Mouse (Mus musculus): ENCODE data around the gene Rasl11b. TPM values are rescaled to one million over a fixed set of nuclear protein-coding genes. Genes with fewer than 3 reads are reported as not detected.

Rasl11b gene
- polyA plus RNA-seq, 1 experiment from 2014 or later, result 26.6 TPM

- DNase-seq (ENCODE audit: low spot score) (peak; percentile 89), ATAC-seq (peak; percentile 94)
- Histone ChIP-seq H3K4me3 (ENCODE audit: low read depth, low read length) (no peak overlapping the region), H3K9ac (ENCODE audit: low read length) (peak overlapping the region; percentile 35; the same call in 1 of the 2 replicates), H3K4me2 (ENCODE audit: low read length) (peak overlapping the region; percentile 41), H3K4me1 (ENCODE audit: control insufficient read depth, insufficient read depth, low read length) (peaks cover 6% of the 10 kb centered on the region), H3K36me3 (ENCODE audit: control insufficient read depth, insufficient read depth, low read length) (no peaks in the 10 kb centered on the region), H3K9me3 (replicated peaks; ENCODE audit: control insufficient read depth, low read length) (no peaks in the 10 kb centered on the region), H3K27me3 (replicated peaks; ENCODE audit: control insufficient read depth, insufficient read depth, low read length) (no peaks in the 10 kb centered on the region), H3K27ac (ENCODE audit: low read depth, low read length) (no peak overlapping the region)
- 17% methylated on average over 15 of the region's 15 CpGs for WGBS
Measured at GRCm38 (mm10) chr5:74161297-74161926, 33.7 kb upstream of the Rasl11b start.

GRCm38 (mm10) chr5:74162013-74162412, 33.1 kb upstream of the Rasl11b start:
- Histone ChIP-seq H3K4me3 (ENCODE audit: low read depth, low read length) (no peak overlapping the region), H3K36me3 (ENCODE audit: control insufficient read depth, insufficient read depth, low read length) (no peaks in the 10 kb centered on the region), H3K4me1 (ENCODE audit: control insufficient read depth, insufficient read depth, low read length) (peaks cover 6% of the 10 kb centered on the region), H3K27me3 (replicated peaks; ENCODE audit: control insufficient read depth, insufficient read depth, low read length) (no peaks in the 10 kb centered on the region), H3K9ac (ENCODE audit: low read length) (peak overlapping the region; percentile 35; the same call in 1 of the 2 replicates), H3K27ac (ENCODE audit: low read depth, low read length) (no peak overlapping the region), H3K4me2 (ENCODE audit: low read length) (peak overlapping the region; percentile 41), H3K9me3 (replicated peaks; ENCODE audit: control insufficient read depth, low read length) (no peaks in the 10 kb centered on the region)
- 43% methylated on average over 3 of the region's 3 CpGs for WGBS
- DNase-seq (ENCODE audit: low spot score), result no peak
- no peak for ATAC-seq

GRCm38 (mm10) chr5:74163141-74163540, 31.9 kb upstream of the Rasl11b start:
- Histone ChIP-seq H3K4me3 (ENCODE audit: low read depth, low read length) (no peak overlapping the region), H3K4me1 (ENCODE audit: control insufficient read depth, insufficient read depth, low read length) (peaks cover 6% of the 10 kb centered on the region), H3K9ac (ENCODE audit: low read length) (no peak overlapping the region), H3K4me2 (ENCODE audit: low read length) (no peak overlapping the region), H3K27me3 (replicated peaks; ENCODE audit: control insufficient read depth, insufficient read depth, low read length) (no peaks in the 10 kb centered on the region), H3K36me3 (ENCODE audit: control insufficient read depth, insufficient read depth, low read length) (no peaks in the 10 kb centered on the region), H3K27ac (ENCODE audit: low read depth, low read length) (no peak overlapping the region), H3K9me3 (replicated peaks; ENCODE audit: control insufficient read depth, low read length) (no peaks in the 10 kb centered on the region)
- no peak for DNase-seq (ENCODE audit: low spot score)
- no peak for ATAC-seq
- 85% methylated on average over 6 of the region's 6 CpGs for WGBS

- Histone ChIP-seq H3K36me3 (ENCODE audit: control insufficient read depth, insufficient read depth, low read length) (no peaks in the 10 kb centered on the region), H3K4me2 (ENCODE audit: low read length) (no peak overlapping the region), H3K9ac (ENCODE audit: low read length) (no peak overlapping the region), H3K4me3 (ENCODE audit: low read depth, low read length) (no peak overlapping the region), H3K27me3 (replicated peaks; ENCODE audit: control insufficient read depth, insufficient read depth, low read length) (no peaks in the 10 kb centered on the region), H3K9me3 (replicated peaks; ENCODE audit: control insufficient read depth, low read length) (no peaks in the 10 kb centered on the region), H3K27ac (ENCODE audit: low read depth, low read length) (no peak overlapping the region), H3K4me1 (ENCODE audit: control insufficient read depth, insufficient read depth, low read length) (peaks cover 6% of the 10 kb centered on the region)
- no peak for ATAC-seq
- 89% methylated on average over 7 of the region's 7 CpGs for WGBS
- DNase-seq (ENCODE audit: low spot score), result no peak
Measured at GRCm38 (mm10) chr5:74164547-74164946, 30.5 kb upstream of the Rasl11b start.

DNA sequence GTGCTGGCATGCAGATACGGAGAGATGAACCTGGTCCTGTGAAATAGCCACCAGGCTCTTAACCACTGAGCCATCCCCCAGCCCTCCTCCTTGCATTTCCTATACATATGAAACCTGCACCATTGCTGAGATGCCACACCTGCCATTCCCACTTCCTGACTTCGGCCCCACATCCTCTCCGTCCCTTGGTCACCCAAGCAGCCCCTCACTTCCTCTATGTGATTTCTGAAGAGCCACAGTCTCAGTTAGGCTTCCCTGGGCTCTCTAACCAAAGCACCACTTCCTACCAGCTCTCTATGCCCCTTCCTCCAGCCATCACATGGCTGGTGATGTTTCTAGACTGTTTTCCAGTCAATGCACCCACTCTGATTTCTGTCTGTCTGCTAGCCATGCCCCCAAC, 28.4 kb upstream of the Rasl11b start:
- Histone ChIP-seq H3K27me3 (replicated peaks; ENCODE audit: control insufficient read depth, insufficient read depth, low read length) (no peaks in the 10 kb centered on the region), H3K36me3 (ENCODE audit: control insufficient read depth, insufficient read depth, low read length) (no peaks in the 10 kb centered on the region), H3K4me2 (ENCODE audit: low read length) (no peak overlapping the region), H3K27ac (ENCODE audit: low read depth, low read length) (no peak overlapping the region), H3K9ac (ENCODE audit: low read length) (no peak overlapping the region), H3K9me3 (replicated peaks; ENCODE audit: control insufficient read depth, low read length) (no peaks in the 10 kb centered on the region), H3K4me1 (ENCODE audit: control insufficient read depth, insufficient read depth, low read length) (peaks cover 3% of the 10 kb centered on the region), H3K4me3 (ENCODE audit: low read depth, low read length) (no peak overlapping the region)
- ATAC-seq, result no peak
- 89% methylated on average over 3 of the region's 3 CpGs for WGBS
- DNase-seq (ENCODE audit: low spot score), result no peak

- Histone ChIP-seq H3K27me3 (replicated peaks; ENCODE audit: control insufficient read depth, insufficient read depth, low read length) (no peaks in the 10 kb centered on the region), H3K9me3 (replicated peaks; ENCODE audit: control insufficient read depth, low read length) (no peaks in the 10 kb centered on the region), H3K36me3 (ENCODE audit: control insufficient read depth, insufficient read depth, low read length) (no peaks in the 10 kb centered on the region), H3K4me3 (ENCODE audit: low read depth, low read length) (no peak overlapping the region), H3K27ac (ENCODE audit: low read depth, low read length) (no peak overlapping the region), H3K9ac (ENCODE audit: low read length) (no peak overlapping the region), H3K4me2 (ENCODE audit: low read length) (no peak overlapping the region), H3K4me1 (ENCODE audit: control insufficient read depth, insufficient read depth, low read length) (peaks cover 5% of the 10 kb centered on the region; the same call in 1 of the 2 replicates)
- DNase-seq (ENCODE audit: low spot score), result no peak
- WGBS, result 96% methylated on average over 3 of the region's 3 CpGs
- no peak for ATAC-seq
Measured at GRCm38 (mm10) chr5:74168085-74168484, 27.0 kb upstream of the Rasl11b start.

GRCm38 (mm10) chr5:74171768-74172167, 23.3 kb upstream of the Rasl11b start:
- H3K9ac ChIP-seq (ENCODE audit: low read length), result no peak overlapping the region
- ATAC-seq, result no peak
- H3K27ac ChIP-seq (ENCODE audit: low read depth, low read length), result no peak overlapping the region
- H3K4me3 ChIP-seq (ENCODE audit: low read depth, low read length), result no peak overlapping the region
- no peak for DNase-seq (ENCODE audit: low spot score)
- no peaks in the 10 kb centered on the region for H3K36me3 ChIP-seq (ENCODE audit: control insufficient read depth, insufficient read depth, low read length)
- H3K9me3 ChIP-seq (replicated peaks; ENCODE audit: control insufficient read depth, low read length), result no peaks in the 10 kb centered on the region
- 74% methylated on average over 9 of the region's 9 CpGs for WGBS
- H3K27me3 ChIP-seq (replicated peaks; ENCODE audit: control insufficient read depth, insufficient read depth, low read length), result no peaks in the 10 kb centered on the region
- peaks cover 16% of the 10 kb centered on the region; the same call in 1 of the 2 replicates for H3K4me1 ChIP-seq (ENCODE audit: control insufficient read depth, insufficient read depth, low read length)
- no peak overlapping the region for H3K4me2 ChIP-seq (ENCODE audit: low read length)

GRCm38 (mm10) chr5:74172208-74172607, 22.9 kb upstream of the Rasl11b start:
- H3K36me3 ChIP-seq (ENCODE audit: control insufficient read depth, insufficient read depth, low read length), result no peaks in the 10 kb centered on the region
- DNase-seq (ENCODE audit: low spot score) (peak; percentile 43), ATAC-seq (peak; percentile 33)
- no peak overlapping the region for H3K27ac ChIP-seq (ENCODE audit: low read depth, low read length)
- no peak overlapping the region for H3K4me2 ChIP-seq (ENCODE audit: low read length)
- WGBS, result 64% methylated on average over 12 of the region's 12 CpGs
- H3K9ac ChIP-seq (ENCODE audit: low read length), result no peak overlapping the region
- H3K4me3 ChIP-seq (ENCODE audit: low read depth, low read length), result no peak overlapping the region
- no peaks in the 10 kb centered on the region for H3K9me3 ChIP-seq (replicated peaks; ENCODE audit: control insufficient read depth, low read length)
- H3K27me3 ChIP-seq (replicated peaks; ENCODE audit: control insufficient read depth, insufficient read depth, low read length), result no peaks in the 10 kb centered on the region
- peaks cover 16% of the 10 kb centered on the region; the same call in 1 of the 2 replicates for H3K4me1 ChIP-seq (ENCODE audit: control insufficient read depth, insufficient read depth, low read length)

- no peak overlapping the region for H3K9ac ChIP-seq (ENCODE audit: low read length)
- no peaks in the 10 kb centered on the region for H3K36me3 ChIP-seq (ENCODE audit: control insufficient read depth, insufficient read depth, low read length)
- ATAC-seq (peak; percentile 69), DNase-seq (ENCODE audit: low spot score) (peak; percentile 86)
- no peak overlapping the region; the same call in 1 of the 2 replicates for H3K27ac ChIP-seq (ENCODE audit: low read depth, low read length)
- WGBS, result 49% methylated on average over 18 of the region's 18 CpGs
- no peak overlapping the region for H3K4me2 ChIP-seq (ENCODE audit: low read length)
- H3K9me3 ChIP-seq (replicated peaks; ENCODE audit: control insufficient read depth, low read length), result no peaks in the 10 kb centered on the region
- H3K4me3 ChIP-seq (ENCODE audit: low read depth, low read length), result no peak overlapping the region
- H3K27me3 ChIP-seq (replicated peaks; ENCODE audit: control insufficient read depth, insufficient read depth, low read length), result no peaks in the 10 kb centered on the region
- H3K4me1 ChIP-seq (ENCODE audit: control insufficient read depth, insufficient read depth, low read length), result peaks cover 16% of the 10 kb centered on the region; the same call in 1 of the 2 replicates
Measured at GRCm38 (mm10) chr5:74173162-74173844, 21.8 kb upstream of the Rasl11b start.
